Mouse (Mus musculus) embryo, embryonic 9.5 days (tissue): ENCODE data around the gene Asic4.

Experiments
- DNase-seq: peaks from one replicate; pipeline ENCODE4 v3.0.0-alpha.2; 2017; ENCODE audit errors: extremely low spot score

The Asic4 gene

GRCm38 (mm10) chr1:75450314-75451005, at the start of gene Asic4:
Gene Asic4 (plus strand): TSS chr1:75450436.
- no peak for DNase-seq

- no peak for DNase-seq
These were observed 49.6 kb upstream of the Asic4 start for GRCm38 (mm10) chr1:75400493-75401115.

GRCm38 (mm10) chr1:75405547-75405946, 44.7 kb upstream of the Asic4 start:
- no peak for DNase-seq

GRCm38 (mm10) chr1:75406173-75406572, 44.1 kb upstream of the Asic4 start:
- DNase-seq, result no peak

- DNase-seq, result no peak
These were observed 43.2 kb upstream of the Asic4 start for GRCm38 (mm10) chr1:75407056-75407455.

GRCm38 (mm10) chr1:75408210-75408609, 42.0 kb upstream of the Asic4 start:
- DNase-seq, result no peak

GRCm38 (mm10) chr1:75409950-75410349, 40.3 kb upstream of the Asic4 start:
- no peak for DNase-seq

- DNase-seq, result no peak
These were observed 38.0 kb upstream of the Asic4 start for GRCm38 (mm10) chr1:75412196-75412595.

GRCm38 (mm10) chr1:75413749-75414148, 36.5 kb upstream of the Asic4 start:
- peak; percentile 42 for DNase-seq

GRCm38 (mm10) chr1:75421794-75422193, 28.4 kb upstream of the Asic4 start:
- no peak for DNase-seq

GRCm38 (mm10) chr1:75422216-75422822, 27.9 kb upstream of the Asic4 start:
- DNase-seq, result no peak

- peak; percentile 66 for DNase-seq
These were observed 27.3 kb upstream of the Asic4 start for GRCm38 (mm10) chr1:75422823-75423471.

- no peak for DNase-seq
These were observed 26.4 kb upstream of the Asic4 start for GRCm38 (mm10) chr1:75423780-75424390.

GRCm38 (mm10) chr1:75425796-75426471, 24.3 kb upstream of the Asic4 start:
- peak; percentile 82 for DNase-seq

- peak; percentile 88 for DNase-seq
These were observed 14.5 kb upstream of the Asic4 start, which contains the start of gene Gmppa for GRCm38 (mm10) chr1:75435475-75436328. Gene Gmppa (plus strand): TSS chr1:75435930.

GRCm38 (mm10) chr1:75438782-75439181, 11.5 kb upstream of the Asic4 start:
- DNase-seq, result no peak

- no peak for DNase-seq
These were observed 9.6 kb upstream of the Asic4 start for GRCm38 (mm10) chr1:75440661-75441060.

GRCm38 (mm10) chr1:75441471-75441996, 8.7 kb upstream of the Asic4 start:
- DNase-seq, result no peak

GRCm38 (mm10) chr1:75442171-75442570, 8.1 kb upstream of the Asic4 start:
- no peak for DNase-seq

- DNase-seq, result no peak
These were observed 7.4 kb upstream of the Asic4 start for GRCm38 (mm10) chr1:75442811-75443210.
